Mouse (Mus musculus) gastrocnemius, postnatal 36 days (tissue): ENCODE results near the gene Mtch1. TPM values are rescaled to one million over a fixed set of nuclear protein-coding genes. Genes with fewer than 3 reads are reported as not detected.

Experiments
- DNase-seq, 2 experiments: peaks; one replicate each; pipeline ENCODE4 v3.0.0; 2022
- intact Hi-C: fragments of 180-260 bp; cut with DNase I; formaldehyde crosslinking; loops from one replicate; pipeline ENCODE4 v1.15.1; 2025
- total RNA-seq, 2 experiments: library from RNA; stranded (reverse); gene quantifications; 2 replicates each; pipeline ENCODE4 v1.2.3; 2021

The Mtch1 gene
- total RNA-seq, 2 experiments from 2014 or later = 85.9 to 95.0 TPM

- DNase-seq = peak in 1 of 2 experiments; percentile 15
- intact Hi-C loops = no loop called here
Observed at GRCm38 (mm10) chr17:29316891-29317290, 30.8 kb downstream of the Mtch1 start.

- no peak for DNase-seq
- intact Hi-C loops = no loop called here
Observed at GRCm38 (mm10) chr17:29315672-29316465, 31.9 kb downstream of the Mtch1 start.

- intact Hi-C loops = no loop called here
- DNase-seq = no peak
Observed at GRCm38 (mm10) chr17:29313300-29313699, 34.4 kb downstream of the Mtch1 start.

GRCm38 (mm10) chr17:29312082-29312481 lies 35.7 kb downstream of the Mtch1 start:
- intact Hi-C loops = no loop called here
- no peak for DNase-seq

- intact Hi-C loops = no loop called here
- DNase-seq = no peak
Observed at GRCm38 (mm10) chr17:29311602-29312001, 36.1 kb downstream of the Mtch1 start.

GRCm38 (mm10) chr17:29310056-29310623 lies 37.6 kb downstream of the Mtch1 start:
- intact Hi-C loops = no loop called here

GRCm38 (mm10) chr17:29305871-29306270 lies 41.9 kb downstream of the Mtch1 start:
- intact Hi-C loops = no loop called here
- no peak for DNase-seq

More at GRCm38 (mm10) chr17:29310056-29310623, 37.6 kb downstream of the Mtch1 start:
- no peak for DNase-seq

GRCm38 (mm10) chr17:29305058-29305806 lies 42.5 kb downstream of the Mtch1 start:
- intact Hi-C loops = no loop called here

GRCm38 (mm10) chr17:29304376-29305057 lies 43.2 kb downstream of the Mtch1 start:
- intact Hi-C loops = no loop called here

More at GRCm38 (mm10) chr17:29305058-29305806, 42.5 kb downstream of the Mtch1 start:
- DNase-seq = peak in 1 of 2 experiments; percentile 55

GRCm38 (mm10) chr17:29303856-29304255 lies 43.9 kb downstream of the Mtch1 start:
- no peak for DNase-seq
- intact Hi-C loops = no loop called here

More at GRCm38 (mm10) chr17:29304376-29305057, 43.2 kb downstream of the Mtch1 start:
- peak in 1 of 2 experiments; percentile 46 for DNase-seq

- intact Hi-C loops = no loop called here
- no peak for DNase-seq
Observed at GRCm38 (mm10) chr17:29303087-29303486, 44.6 kb downstream of the Mtch1 start.

GRCm38 (mm10) chr17:29302149-29302548 lies 45.6 kb downstream of the Mtch1 start:
- intact Hi-C loops = no loop called here
- no peak for DNase-seq

GRCm38 (mm10) chr17:29301421-29301820 lies 46.3 kb downstream of the Mtch1 start:
- no peak for DNase-seq
- intact Hi-C loops = no loop called here

- intact Hi-C loops = no loop called here
- DNase-seq = no peak
Observed at GRCm38 (mm10) chr17:29300926-29301325, 46.8 kb downstream of the Mtch1 start.

GRCm38 (mm10) chr17:29299282-29299681 lies 48.5 kb downstream of the Mtch1 start:
- intact Hi-C loops = no loop called here
- DNase-seq = no peak

GRCm38 (mm10) chr17:29297813-29298212 lies 49.9 kb downstream of the Mtch1 start:
- intact Hi-C loops = no loop called here
- no peak for DNase-seq

- DNase-seq = no peak
- intact Hi-C loops = no loop called here
Observed at GRCm38 (mm10) chr17:29297321-29297720, 50.4 kb downstream of the Mtch1 start.

GRCm38 (mm10) chr17:29295835-29296234 lies 51.9 kb downstream of the Mtch1 start:
- intact Hi-C loops = no loop called here
- DNase-seq = no peak

GRCm38 (mm10) chr17:29293807-29294605 lies 53.7 kb downstream of the Mtch1 start:
- intact Hi-C loops = no loop called here
- DNase-seq = no peak

GRCm38 (mm10) chr17:29292996-29293395 lies 54.7 kb downstream of the Mtch1 start:
- no peak for DNase-seq
- intact Hi-C loops = no loop called here
